Mouse (Mus musculus): Measurements from ENCODE around the gene Hspb11. TPM values are rescaled to one million over a fixed set of nuclear protein-coding genes. Genes with fewer than 3 reads are reported as not detected.

Gene Hspb11
- 0.34 TPM in 1 of 2 replicates, not detected in the other for polyA plus RNA-seq (2012; ENCODE audit: low replicate concordance)

DNA sequence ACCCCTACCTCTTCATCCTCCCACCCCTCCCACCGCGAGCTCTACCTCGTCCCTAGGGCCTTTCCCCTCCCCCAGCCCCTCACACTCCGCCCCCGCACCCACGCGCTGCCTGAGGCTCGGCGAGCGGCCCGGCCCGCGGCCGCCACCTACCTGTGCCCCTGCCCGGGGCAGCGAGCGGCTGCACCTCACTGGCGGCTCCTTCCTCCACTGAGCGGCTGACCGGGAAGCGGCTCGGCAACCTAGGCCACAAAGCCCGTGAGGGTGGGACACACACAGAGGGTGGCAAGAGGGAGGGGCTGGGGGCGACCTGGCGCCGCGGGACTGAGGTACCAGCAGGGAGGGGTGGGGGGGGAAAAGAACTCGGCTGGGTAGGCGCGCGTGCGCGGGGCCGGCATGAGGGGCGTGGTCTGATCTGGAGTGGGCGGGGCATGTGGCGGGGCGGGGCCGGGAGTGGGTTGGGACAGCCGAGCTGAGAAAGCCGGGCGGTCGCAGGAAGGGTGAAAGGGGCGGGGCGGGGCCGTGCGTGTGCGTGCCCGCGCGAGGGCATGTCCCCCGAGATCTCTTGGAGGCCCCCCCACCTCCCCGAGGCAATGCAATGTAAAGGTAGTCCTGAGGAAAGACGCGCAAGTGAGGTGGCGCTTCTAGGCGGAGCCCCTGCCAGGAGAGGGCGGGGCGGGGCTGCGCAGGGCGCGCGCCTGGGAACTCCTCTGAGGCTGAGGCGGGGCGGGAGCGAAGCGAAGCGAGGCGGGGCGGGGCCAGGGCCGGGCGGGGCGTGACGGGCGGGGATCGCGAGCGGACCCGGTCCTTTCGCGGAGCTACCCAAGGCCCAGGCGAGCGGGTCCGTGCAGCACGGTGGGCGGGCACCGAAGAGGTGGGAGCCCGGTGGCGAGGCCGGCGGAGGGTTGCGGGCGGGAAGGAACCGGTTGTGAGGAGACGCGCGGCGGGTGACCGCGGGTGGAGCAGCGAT lies at the start of gene Hspb11, which contains the start of gene Lrrc42:
Gene Hspb11, plus strand, starts transcription at position 469 of the 967 bp plus-strand sequence.
Gene Lrrc42, minus strand, starts transcription at position 408 of the 967 bp plus-strand sequence.

DNA sequence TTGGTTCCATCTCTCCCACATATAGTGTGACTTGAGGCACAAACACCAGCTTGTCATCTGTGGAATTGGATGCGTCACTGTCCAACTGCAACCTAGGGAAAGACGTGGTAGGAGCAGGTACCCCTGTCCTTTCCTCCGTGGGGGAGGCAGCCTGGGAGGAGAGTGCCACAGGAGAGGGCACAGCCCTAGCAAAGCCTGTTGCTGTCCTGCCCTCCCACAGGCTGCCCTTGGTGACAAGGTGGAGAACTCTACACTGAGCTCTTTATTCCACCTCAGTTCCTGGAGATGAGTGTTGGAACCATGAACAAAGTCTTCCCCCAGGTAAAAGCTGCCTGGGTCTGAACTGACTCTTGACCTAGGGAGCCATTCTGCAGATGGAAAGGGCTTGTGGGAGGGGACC lies 44.5 kb upstream of the Hspb11 start, which contains the start of gene Ldlrad1:
Gene Ldlrad1, plus strand, starts transcription at position 301 of the 400 bp plus-strand sequence.

GRCm38 (mm10) chr4:107306966-107307365 lies 53.6 kb downstream of the Hspb11 start, which contains the start of gene Dio1:
Dio1 (minus strand) TSS chr4:107307169.

DNA sequence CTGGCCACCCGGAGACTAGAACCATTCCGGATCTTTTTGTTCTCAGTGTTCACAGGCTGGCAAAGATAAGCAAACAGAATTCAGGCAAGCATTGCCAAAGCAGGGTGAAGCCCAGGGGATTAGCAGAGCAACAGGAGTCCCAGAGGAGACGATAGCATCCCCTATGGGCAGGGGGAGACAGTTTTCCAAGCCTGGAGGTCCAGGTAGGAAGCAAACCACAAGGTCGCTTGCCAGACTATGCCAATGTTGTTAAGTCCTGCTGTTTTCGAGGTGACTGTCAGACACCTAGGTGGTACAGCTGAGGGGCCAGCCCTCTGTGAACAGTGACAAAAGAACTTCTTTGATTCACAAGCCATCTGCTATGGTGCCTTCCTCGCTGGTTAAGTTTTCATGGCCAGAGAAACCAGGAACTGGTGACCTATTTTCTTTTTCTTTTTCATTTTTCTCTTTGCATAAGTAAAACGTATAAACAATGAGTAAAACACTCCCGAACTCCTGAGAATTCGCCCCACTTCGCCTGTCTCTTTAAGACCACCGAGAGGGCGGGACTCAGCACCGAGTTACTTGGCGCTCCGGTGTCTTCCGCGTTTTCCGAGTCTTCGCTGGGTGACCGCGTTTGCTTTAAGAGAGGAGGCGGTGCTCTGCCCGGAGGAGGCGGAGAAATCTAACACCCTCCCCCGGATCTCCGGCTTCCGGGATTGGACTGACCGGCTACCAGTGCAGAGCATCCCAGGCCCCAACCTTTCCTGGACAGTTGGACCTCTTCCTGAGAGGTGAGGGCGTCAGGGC lies 60.5 kb downstream of the Hspb11 start, which contains the start of gene Yipf1:
Gene Yipf1, plus strand, starts transcription at position 674 of the 789 bp plus-strand sequence.

Other genes starting within 250 kb of the Hspb11 start
- 72.7 and 73.2 TPM in 2 replicates for gene Mrpl37, start 186.7 kb upstream of the Hspb11 start, polyA plus RNA-seq (2012; ENCODE audit: low replicate concordance)
- 0.70 and 3.7 TPM in 2 replicates for gene Cyb5rl, start 186.6 kb upstream of the Hspb11 start, polyA plus RNA-seq (2012; ENCODE audit: low replicate concordance)
- not detected in 2 replicates for gene Cdcp2, start 156.7 kb upstream of the Hspb11 start, polyA plus RNA-seq (2012; ENCODE audit: low replicate concordance)
- gene Tmem59, start 75.2 kb upstream of the Hspb11 start, polyA plus RNA-seq (2012; ENCODE audit: low replicate concordance), result 41.3 and 122 TPM in 2 replicates
- gene Tceanc2, start 74.5 kb upstream of the Hspb11 start, polyA plus RNA-seq (2012; ENCODE audit: low replicate concordance), result 13.7 and 30.6 TPM in 2 replicates
- not detected in 2 replicates for gene Ldlrad1, start 44.4 kb upstream of the Hspb11 start, polyA plus RNA-seq (2012; ENCODE audit: low replicate concordance)
- 9.3 and 11.4 TPM in 2 replicates for gene Lrrc42, start 61 bp upstream of the Hspb11 start, polyA plus RNA-seq (2012; ENCODE audit: low replicate concordance)
- not detected in 2 replicates for gene Dio1, start 53.6 kb downstream of the Hspb11 start, polyA plus RNA-seq (2012; ENCODE audit: low replicate concordance)
- 3.1 and 4.1 TPM in 2 replicates for gene Yipf1, start 60.8 kb downstream of the Hspb11 start, polyA plus RNA-seq (2012; ENCODE audit: low replicate concordance)
- gene Ndc1, start 114.2 kb downstream of the Hspb11 start, polyA plus RNA-seq (2012; ENCODE audit: low replicate concordance), result 2.8 and 8.8 TPM in 2 replicates
- gene Glis1, start 181.0 kb downstream of the Hspb11 start, polyA plus RNA-seq (2012; ENCODE audit: low replicate concordance), result 2.7 and 2.9 TPM in 2 replicates

All from leukemia stem cell, adult 10-12 weeks (primary cell).